Mouse (Mus musculus): ENCODE data around the gene Myo18b. TPM values are rescaled to one million over a fixed set of nuclear protein-coding genes. Genes with fewer than 3 reads are reported as not detected.

Gene Myo18b
- polyA plus RNA-seq, 1 experiment = not detected

- TF ChIP-seq MAX (IDR thresholded peaks at IDR 0.05) = no peak
- TF ChIP-seq FOSL1 (IDR thresholded peaks at IDR 0.05; ENCODE audit: insufficient read depth, low read length, poor library complexity, severe bottlenecking) = no peak
- TF ChIP-seq MYOD1 (IDR thresholded peaks at IDR 0.05; ENCODE audit: control insufficient read depth, insufficient read length, low read depth) = no peak
- no peak for TF ChIP-seq MYOG (IDR thresholded peaks at IDR 0.05; ENCODE audit: control insufficient read depth, extremely low read depth, insufficient read length)
- TF ChIP-seq CTCF (IDR thresholded peaks at IDR 0.05; ENCODE audit: control insufficient read depth, insufficient read depth, insufficient read length) = no peak
- no peak for TF ChIP-seq USF1 (IDR thresholded peaks at IDR 0.05; ENCODE audit: low read depth)
- TF ChIP-seq CEBPB (IDR thresholded peaks at IDR 0.05; ENCODE audit: low read depth) = no peak
- Histone ChIP-seq H3K4me3 (ENCODE audit: insufficient read depth, poor library complexity, severe bottlenecking) (no peak overlapping the region), H3K79me2 (ENCODE audit: control insufficient read depth, insufficient read depth) (no peaks in the 10 kb centered on the region), H3K79me3 (ENCODE audit: low read depth) (no peaks in the 10 kb centered on the region), H3K27me3 (ENCODE audit: control insufficient read depth, insufficient read depth, insufficient read length) (no peaks in the 10 kb centered on the region), H3ac (ENCODE audit: control insufficient read depth, insufficient read length, low read depth) (no peak overlapping the region), H3K36me3 (ENCODE audit: control insufficient read depth, insufficient read depth) (no peaks in the 10 kb centered on the region)
These were observed 122.7 kb downstream of the Myo18b start for GRCm38 (mm10) chr5:112773429-112773828.

GRCm38 (mm10) chr5:112771376-112771901 is 124.7 kb downstream of the Myo18b start:
- no peaks in the 10 kb centered on the region for H3K79me3 ChIP-seq (ENCODE audit: low read depth)
- no peak overlapping the region for H3K4me3 ChIP-seq (ENCODE audit: insufficient read depth, poor library complexity, severe bottlenecking)
- H3K79me2 ChIP-seq (ENCODE audit: control insufficient read depth, insufficient read depth) = no peaks in the 10 kb centered on the region
- no peaks in the 10 kb centered on the region for H3K27me3 ChIP-seq (ENCODE audit: control insufficient read depth, insufficient read depth, insufficient read length)
- no peak overlapping the region for H3ac ChIP-seq (ENCODE audit: control insufficient read depth, insufficient read length, low read depth)
- no peaks in the 10 kb centered on the region for H3K36me3 ChIP-seq (ENCODE audit: control insufficient read depth, insufficient read depth)
- no peak for TF ChIP-seq MYOG (IDR thresholded peaks at IDR 0.05; ENCODE audit: control insufficient read depth, extremely low read depth, insufficient read length)
- no peak for TF ChIP-seq MYOD1 (IDR thresholded peaks at IDR 0.05; ENCODE audit: control insufficient read depth, insufficient read length, low read depth)
- TF ChIP-seq CEBPB (IDR thresholded peaks at IDR 0.05; ENCODE audit: low read depth) = no peak
- no peak for TF ChIP-seq CTCF (IDR thresholded peaks at IDR 0.05; ENCODE audit: control insufficient read depth, insufficient read depth, insufficient read length)
- no peak for TF ChIP-seq USF1 (IDR thresholded peaks at IDR 0.05; ENCODE audit: low read depth)
- no peak for TF ChIP-seq MAX (IDR thresholded peaks at IDR 0.05)
- no peak for TF ChIP-seq FOSL1 (IDR thresholded peaks at IDR 0.05; ENCODE audit: insufficient read depth, low read length, poor library complexity, severe bottlenecking)

- TF ChIP-seq CTCF (IDR thresholded peaks at IDR 0.05; ENCODE audit: control insufficient read depth, insufficient read depth, insufficient read length) = no peak
- no peak for TF ChIP-seq MAX (IDR thresholded peaks at IDR 0.05)
- no peak for TF ChIP-seq FOSL1 (IDR thresholded peaks at IDR 0.05; ENCODE audit: insufficient read depth, low read length, poor library complexity, severe bottlenecking)
- no peak for TF ChIP-seq USF1 (IDR thresholded peaks at IDR 0.05; ENCODE audit: low read depth)
- no peak for TF ChIP-seq MYOG (IDR thresholded peaks at IDR 0.05; ENCODE audit: control insufficient read depth, extremely low read depth, insufficient read length)
- TF ChIP-seq MYOD1 (IDR thresholded peaks at IDR 0.05; ENCODE audit: control insufficient read depth, insufficient read length, low read depth) = no peak
- TF ChIP-seq CEBPB (IDR thresholded peaks at IDR 0.05; ENCODE audit: low read depth) = no peak
- Histone ChIP-seq H3K27me3 (ENCODE audit: control insufficient read depth, insufficient read depth, insufficient read length) (no peaks in the 10 kb centered on the region), H3ac (ENCODE audit: control insufficient read depth, insufficient read length, low read depth) (no peak overlapping the region), H3K4me3 (ENCODE audit: insufficient read depth, poor library complexity, severe bottlenecking) (no peak overlapping the region), H3K36me3 (ENCODE audit: control insufficient read depth, insufficient read depth) (no peaks in the 10 kb centered on the region), H3K79me3 (ENCODE audit: low read depth) (no peaks in the 10 kb centered on the region), H3K79me2 (ENCODE audit: control insufficient read depth, insufficient read depth) (no peaks in the 10 kb centered on the region)
These were observed 126.4 kb downstream of the Myo18b start for GRCm38 (mm10) chr5:112769721-112770119.

GRCm38 (mm10) chr5:112769020-112769720 is 127.0 kb downstream of the Myo18b start:
- no peaks in the 10 kb centered on the region for H3K36me3 ChIP-seq (ENCODE audit: control insufficient read depth, insufficient read depth)
- no peak overlapping the region for H3K4me3 ChIP-seq (ENCODE audit: insufficient read depth, poor library complexity, severe bottlenecking)
- TF ChIP-seq FOSL1 (IDR thresholded peaks at IDR 0.05; ENCODE audit: insufficient read depth, low read length, poor library complexity, severe bottlenecking) (no peak), USF1 (IDR thresholded peaks at IDR 0.05; ENCODE audit: low read depth) (no peak), MYOD1 (IDR thresholded peaks at IDR 0.05; ENCODE audit: control insufficient read depth, insufficient read length, low read depth) (no peak), MYOG (IDR thresholded peaks at IDR 0.05; ENCODE audit: control insufficient read depth, extremely low read depth, insufficient read length) (no peak), CEBPB (IDR thresholded peaks at IDR 0.05; ENCODE audit: low read depth) (no peak), MAX (IDR thresholded peaks at IDR 0.05) (no peak), CTCF (IDR thresholded peaks at IDR 0.05; ENCODE audit: control insufficient read depth, insufficient read depth, insufficient read length) (no peak)
- no peaks in the 10 kb centered on the region for H3K79me3 ChIP-seq (ENCODE audit: low read depth)
- H3ac ChIP-seq (ENCODE audit: control insufficient read depth, insufficient read length, low read depth) = no peak overlapping the region
- H3K27me3 ChIP-seq (ENCODE audit: control insufficient read depth, insufficient read depth, insufficient read length) = no peaks in the 10 kb centered on the region
- no peaks in the 10 kb centered on the region for H3K79me2 ChIP-seq (ENCODE audit: control insufficient read depth, insufficient read depth)

- Histone ChIP-seq H3K36me3 (ENCODE audit: control insufficient read depth, insufficient read depth) (no peaks in the 10 kb centered on the region), H3K79me2 (ENCODE audit: control insufficient read depth, insufficient read depth) (no peaks in the 10 kb centered on the region), H3K79me3 (ENCODE audit: low read depth) (no peaks in the 10 kb centered on the region), H3ac (ENCODE audit: control insufficient read depth, insufficient read length, low read depth) (no peak overlapping the region), H3K27me3 (ENCODE audit: control insufficient read depth, insufficient read depth, insufficient read length) (no peaks in the 10 kb centered on the region), H3K4me3 (ENCODE audit: insufficient read depth, poor library complexity, severe bottlenecking) (no peak overlapping the region)
- TF ChIP-seq CEBPB (IDR thresholded peaks at IDR 0.05; ENCODE audit: low read depth) = no peak
- no peak for TF ChIP-seq MYOD1 (IDR thresholded peaks at IDR 0.05; ENCODE audit: control insufficient read depth, insufficient read length, low read depth)
- no peak for TF ChIP-seq MAX (IDR thresholded peaks at IDR 0.05)
- TF ChIP-seq USF1 (IDR thresholded peaks at IDR 0.05; ENCODE audit: low read depth) = no peak
- no peak for TF ChIP-seq MYOG (IDR thresholded peaks at IDR 0.05; ENCODE audit: control insufficient read depth, extremely low read depth, insufficient read length)
These were observed 127.6 kb downstream of the Myo18b start for GRCm38 (mm10) chr5:112768556-112768955.
